8 mouse cellular contexts compared by ENCODE assay signal in the genomic region with DNA sequence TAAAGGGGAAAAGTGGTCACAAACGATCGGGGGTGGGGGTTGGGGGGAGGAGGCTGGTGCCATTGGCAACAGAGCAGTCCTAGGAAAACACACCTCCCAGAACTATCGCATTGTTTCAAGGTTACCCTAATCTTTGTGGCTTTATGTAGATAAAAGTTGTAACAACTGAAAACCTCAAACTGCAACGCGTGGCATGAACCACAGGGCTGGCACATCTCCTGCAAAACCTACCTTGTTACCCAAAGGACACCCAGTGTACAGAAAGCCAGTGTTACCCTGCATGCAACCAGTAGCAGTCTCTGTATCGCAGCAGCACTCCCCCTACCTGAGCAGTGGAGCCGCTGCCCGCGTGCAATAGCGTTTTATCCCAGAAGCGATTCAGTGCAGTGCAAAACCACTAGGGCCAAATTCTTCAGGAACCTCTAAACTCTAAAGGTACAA. TPM values are rescaled to one million over a fixed set of nuclear protein-coding genes. Genes with fewer than 3 reads are reported as not detected.
A peak's percentile ranks its signal among the peaks of the same experiment; 100 is the strongest.
DNase-seq lines count a peak whose midpoint lies in the region; ATAC-seq and TF ChIP-seq lines count a peak whose summit lies in the region.

No protein-coding gene starts in this region.

- DNase-seq in CD4-positive, CD25-positive, alpha-beta regulatory T cell, adult 2 months (ENCODE audit: low read depth, low spot score) = peak; percentile 85
- peak; percentile 49 for DNase-seq in adrenal gland, adult 8-10 months
- DNase-seq in embryo, embryonic 11.5 days (ENCODE audit: low read depth, low spot score) = peak; percentile 43
- peak; percentile 70 for DNase-seq in kidney, postnatal 10 days
- peak; percentile 54 to 57 for DNase-seq in lung, adult 18-20 months
- peak; percentile 68 for DNase-seq in thymus, adult 2 months

- no peaks in the 10 kb centered on the region for H3K27me3 ChIP-seq in heart, embryonic 14.5 days (ENCODE audit: control insufficient read depth, insufficient read depth, low read length)
- H3K27me3 ChIP-seq in neural tube, embryonic 14.5 days (ENCODE audit: control insufficient read depth, insufficient read depth, low read length) = no peaks in the 10 kb centered on the region
- H3K27me3 ChIP-seq in thymus, adult 2 months (ENCODE audit: control insufficient read depth, insufficient read depth, low read length) = no peaks in the 10 kb centered on the region

- ATAC-seq in heart, embryonic 14.5 days (ENCODE audit: insufficient number of reproducible peaks, insufficient read depth, low FRiP score, low read depth) = 0 out of 2 replicates have a peak, but pooled peaks have one; percentile 11
- ATAC-seq in neural tube, embryonic 14.5 days (ENCODE audit: low read depth) = peak; percentile 58; the same call in 1 of the 2 replicates

- H3K4me2 ChIP-seq in heart, embryonic 14.5 days (ENCODE audit: low read length) = peak overlapping the region; percentile 80
- H3K4me2 ChIP-seq in neural tube, embryonic 14.5 days (ENCODE audit: low read depth, low read length) = peak overlapping the region; percentile 73

- H3K9me3 ChIP-seq in heart, embryonic 14.5 days (ENCODE audit: control insufficient read depth, low read length) = no peaks in the 10 kb centered on the region
- no peaks in the 10 kb centered on the region for H3K9me3 ChIP-seq in neural tube, embryonic 14.5 days (ENCODE audit: control insufficient read depth, low read length)

- peak overlapping the region; percentile 82 to 87 for H3K27ac ChIP-seq in heart, embryonic 14.5 days (replicated peaks in 1 of 2; ENCODE audit: control insufficient read depth in 1 of 2, insufficient read depth in 1 of 2, low read depth in 2 of 2, low read length in 2 of 2)
- no peak overlapping the region; the same call in 1 of the 2 replicates for H3K27ac ChIP-seq in neural tube, embryonic 14.5 days (ENCODE audit: low read depth, low read length)
- no peak overlapping the region for H3K27ac ChIP-seq in thymus, adult 2 months (ENCODE audit: control insufficient read depth, insufficient read depth, low read length)

- TF ChIP-seq POLR2A in thymus, adult 2 months (IDR thresholded peaks at IDR 0.05; ENCODE audit: control insufficient read depth, extremely low read depth, insufficient read depth, low read length, poor library complexity) = no peak

- H3K4me1 ChIP-seq in heart, embryonic 14.5 days (ENCODE audit: control insufficient read depth in 2 of 2, insufficient read depth in 2 of 2, low read length in 2 of 2) = peaks cover 2 to 18% of the 10 kb centered on the region in 2 experiments; a peak in 2 of 4 replicates
- peaks cover 5% of the 10 kb centered on the region for H3K4me1 ChIP-seq in neural tube, embryonic 14.5 days (ENCODE audit: control insufficient read depth, insufficient read depth, low read length)
- peaks cover 2% of the 10 kb centered on the region; the same call in 1 of the 2 replicates for H3K4me1 ChIP-seq in thymus, adult 2 months (replicated peaks; ENCODE audit: control insufficient read depth, insufficient read depth, low read length)

- 1% methylated on average over 11 of the region's 11 CpGs for WGBS in heart, embryonic 14.5 days
- 7% methylated on average over 11 of the region's 11 CpGs for WGBS in neural tube, embryonic 14.5 days
- WGBS in thymus, adult 2 months = under 1% methylated on average over 11 of the region's 11 CpGs

- no peaks in the 10 kb centered on the region for H3K36me3 ChIP-seq in heart, embryonic 14.5 days (ENCODE audit: control insufficient read depth, insufficient read depth, low read length)
- no peaks in the 10 kb centered on the region for H3K36me3 ChIP-seq in neural tube, embryonic 14.5 days (ENCODE audit: control insufficient read depth, insufficient read depth, low read length)
- H3K36me3 ChIP-seq in thymus, adult 2 months (ENCODE audit: control insufficient read depth, insufficient read depth, low read length) = no peaks in the 10 kb centered on the region

- peak; percentile 22; the same call in 1 of the 2 replicates for TF ChIP-seq CTCF in thymus, adult 2 months (IDR thresholded peaks at IDR 0.05; ENCODE audit: borderline replicate concordance, control insufficient read depth, extremely low read depth, insufficient read depth, low read length, poor library complexity)

- H3K9ac ChIP-seq in heart, embryonic 14.5 days (ENCODE audit: low read length) = peak overlapping the region; percentile 98
- peak overlapping the region; percentile 77 for H3K9ac ChIP-seq in neural tube, embryonic 14.5 days (replicated peaks; ENCODE audit: low read depth, low read length)

- peak overlapping the region; percentile 63 to 93 for H3K4me3 ChIP-seq in heart, embryonic 14.5 days (ENCODE audit: control insufficient read depth in 1 of 2, insufficient read depth in 1 of 2, low read depth in 1 of 2, low read length in 2 of 2)
- H3K4me3 ChIP-seq in neural tube, embryonic 14.5 days (ENCODE audit: low read depth, low read length) = peak overlapping the region; percentile 88
- H3K4me3 ChIP-seq in thymus, adult 2 months (ENCODE audit: control insufficient read depth, insufficient read depth, low read length) = peak overlapping the region; percentile 78

RNA-seq across cellular contexts. Expression of a gene that starts 1.1 kb away (rescaled TPM):
- total RNA-seq in adrenal gland, adult 8-10 months (2022) = 100 to 1,000 TPM in 2 of 4 experiments, 10 to 100 TPM in 2; 71.3 to 124 (median 96.4) TPM
- polyA plus RNA-seq in heart, embryonic 14.5 days (2014; fragmentation: Nextera tagmentation; extraction: Ambion mirVana) = 45.4 and 49.6 TPM in 2 replicates
- 31.1 and 42.3 TPM in 2 replicates for polyA plus RNA-seq in neural tube, embryonic 14.5 days (2014; fragmentation: Nextera tagmentation; extraction: Ambion mirVana)
- 4.8 and 5.3 TPM in 2 replicates for polyA plus RNA-seq in thymus, adult 2 months (2012; rRNA removed)

Comparison
In these comparisons a context has a peak if more than half of its experiments do, and no peak if none do; other contexts are left out.
1. H3K27ac ChIP-seq: peak in heart, embryonic 14.5 days (2 of 2); none in neural tube, embryonic 14.5 days (single experiment) and thymus, adult 2 months (single experiment).
2. Peak in every context shown above with its lines, with median percentiles within 50 percentile points of each other: DNase-seq and H3K4me3 ChIP-seq.